Mouse (Mus musculus): ENCODE results near the gene Trank1. TPM values are rescaled to one million over a fixed set of nuclear protein-coding genes. Genes with fewer than 3 reads are reported as not detected.

Trank1 gene
- polyA plus RNA-seq, 1 experiment from 2014 or later = 1.7 TPM

- Histone ChIP-seq H3K4me3 (no peak overlapping the region), H3K9ac (replicated peaks) (no peak overlapping the region), H3K4me2 (replicated peaks) (no peak overlapping the region), H3K36me3 (no peaks in the 10 kb centered on the region), H3K27me3 (peaks cover 28% of the 10 kb centered on the region), H3K4me1 (no peaks in the 10 kb centered on the region; the same call in 1 of the 2 replicates), H3K27ac (replicated peaks) (no peak overlapping the region), H3K9me3 (peaks cover 8% of the 10 kb centered on the region; the same call in 1 of the 2 replicates)
- no peak for ATAC-seq (ENCODE audit: low FRiP score, low read depth)
- WGBS = 85% methylated on average over 7 of the region's 7 CpGs
Observed at GRCm38 (mm10) chr9:111306142-111306541, 5.4 kb upstream of the Trank1 start.

GRCm38 (mm10) chr9:111311843-111312441, 403 bp downstream of the Trank1 start:
- 2% methylated on average over 65 of the region's 98 CpGs for WGBS
- Histone ChIP-seq H3K9ac (replicated peaks) (peak overlapping the region; percentile 49), H3K4me2 (replicated peaks) (peak overlapping the region; percentile 91), H3K9me3 (peaks cover 9% of the 10 kb centered on the region; the same call in 1 of the 2 replicates), H3K36me3 (no peaks in the 10 kb centered on the region), H3K4me3 (peak overlapping the region; percentile 53), H3K27me3 (peaks cover 61% of the 10 kb centered on the region), H3K4me1 (peaks cover 18% of the 10 kb centered on the region), H3K27ac (replicated peaks) (no peak overlapping the region)
- ATAC-seq (ENCODE audit: low FRiP score, low read depth) = peak; percentile 52

GRCm38 (mm10) chr9:111312442-111313141, 1.1 kb downstream of the Trank1 start:
- H3K27ac ChIP-seq (replicated peaks) = no peak overlapping the region
- H3K4me3 ChIP-seq = peak overlapping the region; percentile 53
- peak overlapping the region; percentile 49 for H3K9ac ChIP-seq (replicated peaks)
- peaks cover 18% of the 10 kb centered on the region for H3K4me1 ChIP-seq
- H3K9me3 ChIP-seq = peaks cover 9% of the 10 kb centered on the region; the same call in 1 of the 2 replicates
- under 1% methylated on average over 48 of the region's 59 CpGs for WGBS
- H3K4me2 ChIP-seq (replicated peaks) = peak overlapping the region; percentile 91
- H3K36me3 ChIP-seq = no peaks in the 10 kb centered on the region
- ATAC-seq (ENCODE audit: low FRiP score, low read depth) = peak; percentile 59
- peaks cover 61% of the 10 kb centered on the region for H3K27me3 ChIP-seq

- no peak for ATAC-seq (ENCODE audit: low FRiP score, low read depth)
- H3K4me1 ChIP-seq = peaks cover 18% of the 10 kb centered on the region
- H3K36me3 ChIP-seq = no peaks in the 10 kb centered on the region
- H3K4me3 ChIP-seq = no peak overlapping the region
- peaks cover 61% of the 10 kb centered on the region for H3K27me3 ChIP-seq
- no peak overlapping the region for H3K9ac ChIP-seq (replicated peaks)
- no peak overlapping the region for H3K27ac ChIP-seq (replicated peaks)
- WGBS = 14% methylated on average over 5 of the region's 6 CpGs
- no peak overlapping the region for H3K4me2 ChIP-seq (replicated peaks)
- peaks cover 9% of the 10 kb centered on the region; the same call in 1 of the 2 replicates for H3K9me3 ChIP-seq
Observed at GRCm38 (mm10) chr9:111313299-111313698, 1.8 kb downstream of the Trank1 start.

GRCm38 (mm10) chr9:111313793-111314192, 2.3 kb downstream of the Trank1 start:
- Histone ChIP-seq H3K4me1 (peaks cover 18% of the 10 kb centered on the region), H3K4me3 (no peak overlapping the region), H3K36me3 (no peaks in the 10 kb centered on the region), H3K9ac (replicated peaks) (no peak overlapping the region), H3K4me2 (replicated peaks) (no peak overlapping the region), H3K27ac (replicated peaks) (no peak overlapping the region), H3K9me3 (peaks cover 9% of the 10 kb centered on the region; the same call in 1 of the 2 replicates), H3K27me3 (peaks cover 61% of the 10 kb centered on the region)
- no peak for ATAC-seq (ENCODE audit: low FRiP score, low read depth)
- 18% methylated on average over 5 of the region's 5 CpGs for WGBS

- peaks cover 57% of the 10 kb centered on the region for H3K27me3 ChIP-seq
- 40% methylated on average over 5 of the region's 5 CpGs for WGBS
- ATAC-seq (ENCODE audit: low FRiP score, low read depth) = no peak
Observed at GRCm38 (mm10) chr9:111314219-111314618, 2.7 kb downstream of the Trank1 start.

GRCm38 (mm10) chr9:111320912-111321311, 9.4 kb downstream of the Trank1 start:
- no peak overlapping the region for H3K27ac ChIP-seq (replicated peaks)
- no peaks in the 10 kb centered on the region for H3K4me1 ChIP-seq
- H3K9me3 ChIP-seq = no peaks in the 10 kb centered on the region
- no peaks in the 10 kb centered on the region for H3K36me3 ChIP-seq
- H3K27me3 ChIP-seq = no peaks in the 10 kb centered on the region
- ATAC-seq (ENCODE audit: low FRiP score, low read depth) = no peak
- no peak overlapping the region for H3K9ac ChIP-seq (replicated peaks)
- 87% methylated on average over 4 of the region's 4 CpGs for WGBS
- H3K4me3 ChIP-seq = no peak overlapping the region
- no peak overlapping the region for H3K4me2 ChIP-seq (replicated peaks)

More at GRCm38 (mm10) chr9:111314219-111314618, 2.7 kb downstream of the Trank1 start:
- H3K36me3 ChIP-seq = no peaks in the 10 kb centered on the region
- H3K4me3 ChIP-seq = no peak overlapping the region
- no peak overlapping the region for H3K27ac ChIP-seq (replicated peaks)
- no peak overlapping the region for H3K9ac ChIP-seq (replicated peaks)
- H3K9me3 ChIP-seq = peaks cover 9% of the 10 kb centered on the region; the same call in 1 of the 2 replicates
- no peak overlapping the region for H3K4me2 ChIP-seq (replicated peaks)
- H3K4me1 ChIP-seq = peaks cover 18% of the 10 kb centered on the region

- 71% methylated on average over 2 of the region's 2 CpGs for WGBS
Observed at GRCm38 (mm10) chr9:111324881-111325280, 13.3 kb downstream of the Trank1 start.

GRCm38 (mm10) chr9:111329881-111330280, 18.3 kb downstream of the Trank1 start:
- 92% methylated on average over 4 of the region's 4 CpGs for WGBS
- H3K4me2 ChIP-seq (replicated peaks) = no peak overlapping the region
- H3K27me3 ChIP-seq = no peaks in the 10 kb centered on the region
- H3K36me3 ChIP-seq = no peaks in the 10 kb centered on the region
- no peak overlapping the region for H3K9ac ChIP-seq (replicated peaks)
- no peaks in the 10 kb centered on the region for H3K4me1 ChIP-seq
- H3K9me3 ChIP-seq = no peaks in the 10 kb centered on the region
- H3K27ac ChIP-seq (replicated peaks) = no peak overlapping the region
- H3K4me3 ChIP-seq = no peak overlapping the region
- no peak for ATAC-seq (ENCODE audit: low FRiP score, low read depth)

More at GRCm38 (mm10) chr9:111324881-111325280, 13.3 kb downstream of the Trank1 start:
- no peaks in the 10 kb centered on the region for H3K9me3 ChIP-seq
- no peak overlapping the region for H3K4me3 ChIP-seq
- no peak overlapping the region for H3K9ac ChIP-seq (replicated peaks)
- no peaks in the 10 kb centered on the region for H3K36me3 ChIP-seq
- no peak for ATAC-seq (ENCODE audit: low FRiP score, low read depth)
- H3K4me2 ChIP-seq (replicated peaks) = no peak overlapping the region
- H3K4me1 ChIP-seq = no peaks in the 10 kb centered on the region
- no peaks in the 10 kb centered on the region for H3K27me3 ChIP-seq
- no peak overlapping the region for H3K27ac ChIP-seq (replicated peaks)

- Histone ChIP-seq H3K27me3 (no peaks in the 10 kb centered on the region), H3K9me3 (no peaks in the 10 kb centered on the region), H3K27ac (replicated peaks) (no peak overlapping the region), H3K36me3 (no peaks in the 10 kb centered on the region), H3K4me3 (no peak overlapping the region), H3K9ac (replicated peaks) (no peak overlapping the region), H3K4me2 (replicated peaks) (no peak overlapping the region), H3K4me1 (no peaks in the 10 kb centered on the region)
- no peak for ATAC-seq (ENCODE audit: low FRiP score, low read depth)
- 62% methylated on average over 2 of the region's 2 CpGs for WGBS
Observed at GRCm38 (mm10) chr9:111333790-111334189, 22.3 kb downstream of the Trank1 start.

GRCm38 (mm10) chr9:111334555-111335164, 23.1 kb downstream of the Trank1 start:
- no peak overlapping the region for H3K9ac ChIP-seq (replicated peaks)
- no peak for ATAC-seq (ENCODE audit: low FRiP score, low read depth)
- H3K9me3 ChIP-seq = no peaks in the 10 kb centered on the region
- no peaks in the 10 kb centered on the region for H3K36me3 ChIP-seq
- no peak overlapping the region for H3K4me2 ChIP-seq (replicated peaks)
- no peaks in the 10 kb centered on the region for H3K4me1 ChIP-seq
- H3K27me3 ChIP-seq = no peaks in the 10 kb centered on the region
- WGBS = 73% methylated on average over 4 of the region's 4 CpGs
- no peak overlapping the region for H3K4me3 ChIP-seq
- H3K27ac ChIP-seq (replicated peaks) = no peak overlapping the region

GRCm38 (mm10) chr9:111351233-111351632, 39.7 kb downstream of the Trank1 start:
- peak overlapping the region; percentile 26; the same call in 1 of the 2 replicates for H3K4me2 ChIP-seq (replicated peaks)
- H3K9ac ChIP-seq (replicated peaks) = no peak overlapping the region
- H3K4me3 ChIP-seq = no peak overlapping the region
- H3K9me3 ChIP-seq = no peaks in the 10 kb centered on the region
- peaks cover 9% of the 10 kb centered on the region for H3K4me1 ChIP-seq
- peak overlapping the region; percentile 2; the same call in 1 of the 2 replicates for H3K27ac ChIP-seq (replicated peaks)
- H3K27me3 ChIP-seq = no peaks in the 10 kb centered on the region
- H3K36me3 ChIP-seq = no peaks in the 10 kb centered on the region
- 65% methylated on average over 7 of the region's 7 CpGs for WGBS
- no peak for ATAC-seq (ENCODE audit: low FRiP score, low read depth)
